Mouse (Mus musculus): Measurements from ENCODE around the gene Hsd3b7.
"Not testable (repeated sequence)": the region's sequence is repeated elsewhere in the genome, so short reads cannot be mapped to it uniquely, and the experiment has no call there.

The Hsd3b7 gene

DNA sequence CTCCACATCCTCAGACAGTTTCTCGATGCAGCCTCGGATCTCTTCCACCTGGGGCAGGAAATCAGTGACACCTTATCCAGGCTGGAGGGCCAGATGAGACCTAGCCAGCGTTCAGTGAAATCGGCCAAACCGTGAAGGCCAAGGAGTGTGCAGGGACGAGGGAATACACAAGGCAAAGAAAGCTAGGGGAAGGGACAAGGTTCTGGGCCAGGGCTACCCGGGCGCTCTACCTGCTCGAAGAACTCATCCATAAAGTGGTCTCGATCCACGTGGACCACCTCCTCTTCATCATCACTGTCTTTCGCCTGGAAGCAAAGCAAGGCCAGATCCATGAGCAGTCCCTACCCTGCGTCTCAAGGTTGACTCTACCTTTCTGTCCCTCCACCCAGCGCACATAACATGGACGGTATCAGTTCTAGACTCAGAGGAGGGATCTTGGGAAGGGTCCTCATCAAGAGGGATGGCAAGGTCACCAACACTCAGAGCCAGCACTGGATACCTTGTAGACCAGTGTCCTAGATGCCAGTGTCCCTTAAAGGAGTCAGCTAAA is 14.8 kb downstream of the Hsd3b7 start:
- intact Hi-C loops (cut with DNase I), result no loop called here

DNA sequence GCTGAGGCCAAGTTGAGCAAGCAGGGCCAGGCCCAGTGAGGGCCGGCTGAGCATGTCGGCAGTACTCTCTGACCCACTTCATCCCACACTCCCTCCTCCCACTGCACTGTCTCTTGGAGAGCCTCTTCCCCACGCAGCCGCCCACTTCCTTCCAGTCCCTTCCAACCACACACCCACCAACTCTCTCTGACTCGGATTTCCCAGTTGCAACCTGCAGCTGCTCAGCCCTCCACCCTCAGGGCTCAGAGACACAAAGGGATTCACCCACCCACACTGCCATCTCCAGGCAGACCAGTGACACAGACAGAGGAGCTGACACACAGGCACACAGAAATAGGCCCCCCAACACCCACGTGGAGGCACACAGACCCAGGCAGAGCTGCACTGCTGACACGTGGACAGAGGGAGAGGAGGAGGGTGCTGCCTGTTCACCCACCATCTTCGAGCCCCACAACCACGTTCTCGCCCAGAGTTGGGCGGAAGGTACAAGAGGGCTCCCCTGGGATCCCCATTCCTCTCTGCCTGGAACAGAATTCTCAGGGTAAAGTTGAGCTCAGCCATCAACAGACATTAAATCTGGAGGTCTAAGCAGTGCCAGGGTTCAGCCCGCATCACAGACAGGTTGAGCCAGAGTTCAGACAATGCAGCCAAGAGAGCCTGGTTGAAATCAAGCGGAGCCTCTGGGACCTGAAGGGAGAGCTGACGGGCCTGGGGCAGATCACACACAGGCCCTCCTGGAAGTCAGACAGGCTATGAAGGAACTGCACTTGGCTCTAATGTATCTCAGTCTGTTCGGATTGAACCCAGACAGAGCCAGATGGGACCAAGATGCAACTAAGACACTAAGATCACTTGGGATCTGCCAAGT is 15.8 kb downstream of the Hsd3b7 start:
- intact Hi-C loops (cut with DNase I), result no loop called here

GRCm38 (mm10) chr7:127817053-127817452 is 16.6 kb downstream of the Hsd3b7 start:
- intact Hi-C loops (cut with DNase I), result no loop called here

DNA sequence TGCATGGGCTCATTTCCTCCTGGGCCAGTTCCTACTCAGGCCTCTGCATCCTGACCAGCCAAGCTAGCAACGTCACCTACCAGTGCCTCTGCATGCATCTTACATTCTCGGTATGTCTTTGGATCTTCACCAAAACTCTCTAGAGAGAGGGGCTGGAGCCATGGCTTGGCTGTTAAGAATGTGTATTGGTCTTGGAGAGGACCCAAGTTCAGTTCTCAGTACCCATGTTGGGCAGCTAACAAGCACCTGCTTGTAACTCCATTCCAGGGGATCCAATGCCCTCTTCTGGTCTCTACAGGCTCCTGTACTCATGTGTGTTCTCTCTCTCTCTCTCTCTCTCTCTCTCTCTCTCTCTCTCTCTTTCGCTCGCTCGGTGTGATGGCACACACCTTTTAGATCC is 17.4 kb downstream of the Hsd3b7 start:
- intact Hi-C loops (cut with DNase I), result no loop called here

DNA sequence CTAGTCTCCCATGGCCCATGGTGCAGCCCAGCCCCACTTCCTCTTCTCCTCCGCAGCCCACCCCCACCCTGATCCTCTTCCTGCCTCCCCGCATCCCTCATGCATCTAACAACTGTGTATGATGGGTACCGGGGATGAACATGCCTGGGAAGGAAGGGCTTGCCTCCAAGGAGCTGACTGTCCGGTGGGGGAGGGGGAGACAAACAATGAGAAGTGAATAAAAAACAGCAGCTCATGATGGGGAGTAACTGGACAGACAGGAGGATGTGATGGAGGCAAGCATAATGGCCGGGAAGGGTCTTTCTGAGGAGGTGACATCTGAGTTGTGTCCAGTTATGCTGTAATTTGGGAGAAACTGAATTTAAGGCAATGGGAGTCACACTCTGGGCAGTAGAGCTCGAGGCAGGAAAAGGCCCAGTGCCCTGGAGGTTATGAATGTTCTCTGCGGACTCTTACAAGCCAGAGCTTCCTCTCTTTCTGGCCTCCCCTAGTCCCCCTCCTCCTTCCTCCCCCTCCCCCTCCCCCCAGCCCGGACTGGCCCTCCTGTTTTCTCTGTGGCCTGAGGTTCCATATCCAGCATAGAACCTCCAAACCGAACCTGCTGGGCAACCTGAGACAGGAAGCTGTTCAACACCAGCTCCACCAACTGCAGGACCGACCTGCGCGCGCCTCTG is 20.6 kb downstream of the Hsd3b7 start:
- intact Hi-C loops (cut with DNase I), result no loop called here

- intact Hi-C loops (cut with DNase I), result no loop called here
Observed at GRCm38 (mm10) chr7:127822494-127822893, 22.1 kb downstream of the Hsd3b7 start.

- intact Hi-C loops (cut with DNase I), result no loop called here
Observed at GRCm38 (mm10) chr7:127823236-127824171, 23.1 kb downstream of the Hsd3b7 start.

DNA sequence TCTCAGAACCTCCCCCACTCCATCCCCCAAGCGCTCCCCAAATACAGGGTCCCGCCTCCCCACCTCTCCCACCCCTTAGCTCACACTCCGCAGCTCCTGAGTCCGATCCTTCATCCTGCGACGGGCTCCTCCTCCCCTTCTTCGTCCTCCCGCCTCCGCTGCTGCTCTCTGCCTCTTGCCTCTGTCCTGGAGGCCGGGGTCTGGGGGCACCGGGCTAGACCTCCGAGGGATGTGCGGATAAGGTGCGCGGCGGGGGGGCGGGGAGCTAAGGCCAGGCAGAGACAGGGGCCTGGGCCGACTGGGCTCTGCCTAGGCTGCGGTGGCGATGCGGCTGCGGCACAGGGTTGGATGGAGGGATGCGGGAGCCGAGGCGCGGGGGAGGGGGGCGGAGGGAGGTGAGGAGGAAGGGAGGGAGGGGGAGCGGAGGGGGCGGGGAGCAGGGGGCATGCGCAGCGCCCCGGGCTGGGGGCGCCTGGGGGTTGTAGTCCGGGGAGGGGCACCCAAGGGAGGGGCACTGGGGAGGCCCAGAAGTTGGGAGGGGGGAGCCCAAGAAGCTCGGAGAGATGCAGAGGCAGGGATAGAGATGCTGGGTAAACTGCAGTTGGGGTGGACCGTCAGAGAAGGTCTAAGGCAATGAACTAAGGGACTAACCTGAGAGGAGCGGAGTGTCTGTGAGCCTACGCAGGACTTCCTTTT is 23.9 kb downstream of the Hsd3b7 start, which contains the start of the genes Stx4a and Stx1b:
Stx4a (plus strand) TSS at position 119 of the 696 bp plus-strand sequence.
Stx1b (minus strand) TSS at position 374 of the 696 bp plus-strand sequence.
- intact Hi-C loops (cut with DNase I), result no loop called here

- intact Hi-C loops (cut with DNase I), result no loop called here
Observed at GRCm38 (mm10) chr7:127835550-127835949, 35.1 kb downstream of the Hsd3b7 start.

GRCm38 (mm10) chr7:127837473-127837872 is 37.1 kb downstream of the Hsd3b7 start:
- intact Hi-C loops (cut with DNase I), result no loop called here

GRCm38 (mm10) chr7:127837878-127838277 is 37.5 kb downstream of the Hsd3b7 start:
- intact Hi-C loops (cut with DNase I), result not testable (repeated sequence)

GRCm38 (mm10) chr7:127840031-127840430 is 39.6 kb downstream of the Hsd3b7 start:
- intact Hi-C loops (cut with DNase I), result loop anchor here (2.0 to 5.0 kb wide), 2 partner anchors 37 to 39 kb away; partner anchors contain the start of genes Hsd3b7, Zfp646 and Zfp668

DNA sequence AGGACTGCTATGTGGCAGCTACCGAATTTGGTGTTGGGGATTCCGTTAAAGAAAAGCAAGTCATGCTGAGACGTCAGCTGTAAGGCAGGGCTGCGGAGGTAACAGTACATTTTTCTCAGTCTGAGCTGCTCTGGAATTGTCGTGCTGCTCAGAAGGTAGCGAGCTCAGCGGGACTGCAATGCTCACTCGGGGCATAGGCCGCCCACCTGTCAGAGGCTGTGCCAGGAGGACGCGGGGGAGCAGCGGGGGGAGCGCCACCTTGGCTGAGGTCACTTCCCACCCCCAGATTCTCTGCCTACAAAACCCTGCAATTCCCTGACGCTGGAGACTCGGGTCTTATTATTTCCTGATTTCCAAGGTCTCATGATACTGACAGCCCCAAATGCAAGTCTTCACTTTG is 40.5 kb downstream of the Hsd3b7 start:
- intact Hi-C loops (cut with DNase I), result loop anchor here (2.0 to 5.0 kb wide), 2 partner anchors 36 to 40 kb away; partner anchors contain the start of genes Hsd3b7, Zfp646 and Zfp668

- intact Hi-C loops (cut with DNase I), result loop anchor here (2.0 to 5.0 kb wide), 2 partner anchors 36 to 41 kb away; partner anchors contain the start of genes Hsd3b7, Zfp646 and Zfp668
Observed at GRCm38 (mm10) chr7:127841340-127842000, 41.1 kb downstream of the Hsd3b7 start.

GRCm38 (mm10) chr7:127842001-127842718 is 41.8 kb downstream of the Hsd3b7 start:
- intact Hi-C loops (cut with DNase I), result loop anchor here (5.0 kb wide), 1 partner anchor 35 kb away; the partner anchor contains the start of genes Zfp646 and Zfp668

DNA sequence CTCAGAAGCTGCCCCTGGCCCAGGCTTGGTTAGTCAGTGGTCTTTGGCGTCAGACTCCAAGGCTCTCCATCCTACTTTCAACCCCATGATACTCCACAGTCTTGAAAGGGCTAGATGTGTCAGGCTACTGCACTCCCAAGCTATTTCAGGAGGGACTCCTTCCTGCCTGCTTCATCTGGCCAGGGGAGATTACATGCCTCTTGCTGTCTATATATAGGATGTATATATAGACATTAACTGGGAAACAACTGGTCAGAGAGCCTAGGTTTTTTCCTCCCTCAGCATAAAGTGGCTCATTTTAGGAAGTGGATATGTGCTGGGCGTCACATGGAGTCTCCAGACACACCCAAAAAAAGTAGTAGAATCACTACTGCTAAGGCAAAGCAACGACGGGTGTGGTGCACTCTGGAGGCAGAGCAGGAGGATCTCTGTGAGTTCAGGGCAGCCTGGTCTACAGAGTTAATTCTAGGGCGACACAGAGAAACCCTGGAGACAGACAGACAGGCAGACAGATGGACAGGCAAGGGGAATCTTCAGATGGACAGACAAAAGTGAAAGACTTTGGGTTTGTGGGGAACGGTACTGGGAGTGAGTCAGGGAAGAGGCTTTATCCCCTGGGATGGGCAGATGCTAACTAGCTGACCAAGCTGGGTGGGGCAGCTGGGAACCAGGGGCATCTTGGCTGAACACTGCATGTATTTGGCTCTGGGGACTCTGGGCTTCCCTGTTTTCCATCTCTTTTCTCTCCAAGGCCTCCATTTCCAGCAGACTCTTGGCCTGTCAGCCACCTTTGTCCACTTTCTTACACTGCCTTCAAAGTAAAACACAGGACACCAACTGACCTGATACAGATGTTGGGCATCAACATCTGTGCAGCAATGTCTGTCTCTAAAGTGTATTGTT is 49.8 kb downstream of the Hsd3b7 start:
- intact Hi-C loops (cut with DNase I), result no loop called here

DNA sequence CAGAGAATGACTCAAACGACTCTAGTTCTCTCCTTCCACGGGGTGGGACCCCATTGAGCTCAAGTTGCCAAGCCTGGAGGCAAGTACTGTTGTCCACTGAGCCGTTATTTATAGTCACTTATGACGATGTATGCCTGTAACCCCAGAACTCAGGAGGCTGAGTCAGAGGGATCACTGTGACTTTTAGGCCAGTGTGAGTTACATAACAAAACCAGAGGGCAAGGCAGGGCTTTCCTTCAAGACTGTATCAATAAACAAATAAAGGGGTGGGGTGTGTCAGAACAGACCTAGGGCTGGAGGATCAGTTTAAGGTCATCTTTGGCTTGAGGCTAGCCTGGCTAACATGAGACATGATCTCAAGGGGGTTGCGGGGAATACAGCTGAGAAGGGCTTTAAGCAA is 50.5 kb downstream of the Hsd3b7 start:
- intact Hi-C loops (cut with DNase I), result no loop called here

Data from adrenal gland (tissue).